Mouse (Mus musculus) embryonic facial prominence, embryonic 14.5 days (tissue): ENCODE results near the gene Gadd45a. TPM values are rescaled to one million over a fixed set of nuclear protein-coding genes. Genes with fewer than 3 reads are reported as not detected.
A peak's percentile ranks its signal among the peaks of the same experiment; 100 is the strongest.

Experiments
- ATAC-seq: fragments of 200-750 bp; cut with Nextera tagmentation; 2 replicates; pipeline ENCODE4 v1.8.0; 2017; ENCODE audit warnings: low read depth, moderate number of reproducible peaks, moderate TSS enrichment
- DNase-seq: peaks from one replicate; pipeline ENCODE4 v3.0.0-alpha.2; 2015; ENCODE audit warnings: low spot score
- H3K27ac ChIP-seq: fragments of 300-500 bp; sonication (generic); replicated peaks from 2 replicates; pipeline ENCODE4 v1.5.1; 2014; ENCODE audit warnings: low read depth, mild to moderate bottlenecking, low read length, moderate library complexity
- H3K27me3 ChIP-seq: fragments of 300-500 bp; sonication (generic); replicated peaks from 2 replicates; pipeline ENCODE4 v1.6.1; 2014; ENCODE audit warnings: low read length; ENCODE audit not compliant: control insufficient read depth, insufficient read depth
- H3K36me3 ChIP-seq: fragments of 300-500 bp; sonication (generic); 2 replicates; pipeline ENCODE4 v1.6.1; 2014; ENCODE audit warnings: low read length, mixed read lengths; ENCODE audit not compliant: control insufficient read depth, insufficient read depth
- H3K4me1 ChIP-seq: fragments of 300-500 bp; sonication (generic); 2 replicates; pipeline ENCODE4 v1.6.1; 2014; ENCODE audit warnings: antibody characterized with exemption, low read length; ENCODE audit not compliant: control insufficient read depth, insufficient read depth
- H3K4me2 ChIP-seq: fragments of 300-500 bp; sonication (generic); 2 replicates; pipeline ENCODE4 v1.6.1; 2014; ENCODE audit warnings: low read depth, mild to moderate bottlenecking, low read length, moderate library complexity, mixed read lengths
- H3K4me3 ChIP-seq: fragments of 300-500 bp; sonication (generic); 2 replicates; pipeline ENCODE4 v1.5.1; 2014; ENCODE audit warnings: low read depth, mild to moderate bottlenecking, low read length
- H3K9ac ChIP-seq: fragments of 300-500 bp; sonication (generic); 2 replicates; pipeline ENCODE4 v1.6.1; 2014; ENCODE audit warnings: low read depth, mild to moderate bottlenecking, low read length, moderate library complexity, mixed read lengths
- H3K9me3 ChIP-seq: fragments of 300-500 bp; sonication (generic); 2 replicates; pipeline ENCODE4 v1.6.1; 2016; ENCODE audit warnings: low read length; ENCODE audit not compliant: control insufficient read depth
- WGBS: fragments of 180-500 bp; shearing (Covaris S2); extraction: QIAGEN DNeasy Blood & Tissue Kit; methylation state at CpG from one replicate; pipeline ENCODE4 v1.1.7; 2014; 5-methylcytosine and 5-hydroxymethylcytosine counted together
- polyA plus RNA-seq: library from polyadenylated mRNA; unstranded; fragments of >200 nt; fragmentation: Nextera tagmentation; extraction: Ambion mirVana; gene quantifications from 2 replicates; pipeline ENCODE4 v1.2.1, GENCODE M21; 2014

Gadd45a gene
- polyA plus RNA-seq, 1 experiment from 2014 or later: 9.9 TPM

- no peak overlapping the region for H3K27ac ChIP-seq
- no peaks in the 10 kb centered on the region for H3K36me3 ChIP-seq
- ATAC-seq: no peak
- H3K4me1 ChIP-seq: no peaks in the 10 kb centered on the region
- no peaks in the 10 kb centered on the region for H3K9me3 ChIP-seq
- H3K4me3 ChIP-seq: no peak overlapping the region
- H3K27me3 ChIP-seq: no peaks in the 10 kb centered on the region
- no peak for DNase-seq
- H3K4me2 ChIP-seq: no peak overlapping the region
- no peak overlapping the region for H3K9ac ChIP-seq
- WGBS: 74% methylated on average over 3 of the region's 3 CpGs
Observed at GRCm38 (mm10) chr6:67056889-67057564, 19.8 kb upstream of the Gadd45a start.

- DNase-seq (no peak), ATAC-seq (no peak)
- H3K4me3 ChIP-seq: no peak overlapping the region
- H3K27me3 ChIP-seq: no peaks in the 10 kb centered on the region
- H3K9ac ChIP-seq: no peak overlapping the region
- no peak overlapping the region for H3K4me2 ChIP-seq
- no peaks in the 10 kb centered on the region for H3K4me1 ChIP-seq
- no peaks in the 10 kb centered on the region for H3K36me3 ChIP-seq
- no peaks in the 10 kb centered on the region for H3K9me3 ChIP-seq
- no peak overlapping the region for H3K27ac ChIP-seq
- WGBS: 73% methylated on average over 15 of the region's 15 CpGs
Observed at GRCm38 (mm10) chr6:67056108-67056888, 19.0 kb upstream of the Gadd45a start.

- DNase-seq: no peak
- no peak overlapping the region for H3K9ac ChIP-seq
- 59% methylated on average over 1 of the region's 1 CpGs for WGBS
- no peaks in the 10 kb centered on the region for H3K9me3 ChIP-seq
- no peak overlapping the region for H3K4me2 ChIP-seq
- H3K27ac ChIP-seq: no peak overlapping the region
- ATAC-seq: no peak
- H3K4me3 ChIP-seq: no peak overlapping the region
- no peaks in the 10 kb centered on the region for H3K27me3 ChIP-seq
- H3K4me1 ChIP-seq: no peaks in the 10 kb centered on the region
- no peaks in the 10 kb centered on the region for H3K36me3 ChIP-seq
Observed at GRCm38 (mm10) chr6:67050063-67050462, 12.8 kb upstream of the Gadd45a start.

GRCm38 (mm10) chr6:67049695-67050038 lies 12.4 kb upstream of the Gadd45a start:
- Histone ChIP-seq H3K9me3 (no peaks in the 10 kb centered on the region), H3K4me3 (no peak overlapping the region), H3K4me2 (no peak overlapping the region), H3K36me3 (no peaks in the 10 kb centered on the region), H3K27ac (no peak overlapping the region), H3K27me3 (no peaks in the 10 kb centered on the region), H3K9ac (no peak overlapping the region), H3K4me1 (no peaks in the 10 kb centered on the region)
- ATAC-seq: peak; percentile 61; the same call in 1 of the 2 replicates
- 24% methylated on average over 2 of the region's 2 CpGs for WGBS
- DNase-seq: no peak

GRCm38 (mm10) chr6:67048880-67049694 lies 11.8 kb upstream of the Gadd45a start:
- H3K36me3 ChIP-seq: no peaks in the 10 kb centered on the region
- no peaks in the 10 kb centered on the region for H3K9me3 ChIP-seq
- DNase-seq (peak; percentile 63), ATAC-seq (peak; percentile 78)
- 20% methylated on average over 7 of the region's 7 CpGs for WGBS
- H3K4me2 ChIP-seq: no peak overlapping the region
- H3K27ac ChIP-seq: no peak overlapping the region
- no peaks in the 10 kb centered on the region for H3K4me1 ChIP-seq
- H3K4me3 ChIP-seq: no peak overlapping the region
- H3K9ac ChIP-seq: no peak overlapping the region
- H3K27me3 ChIP-seq: no peaks in the 10 kb centered on the region

GRCm38 (mm10) chr6:67048052-67048691 lies 10.9 kb upstream of the Gadd45a start:
- H3K4me1 ChIP-seq: no peaks in the 10 kb centered on the region
- no peaks in the 10 kb centered on the region for H3K9me3 ChIP-seq
- H3K27ac ChIP-seq: no peak overlapping the region; the same call in 1 of the 2 replicates
- H3K36me3 ChIP-seq: no peaks in the 10 kb centered on the region
- 66% methylated on average over 3 of the region's 3 CpGs for WGBS
- no peaks in the 10 kb centered on the region for H3K27me3 ChIP-seq
- H3K4me3 ChIP-seq: no peak overlapping the region
- peak; percentile 39 for DNase-seq
- H3K9ac ChIP-seq: no peak overlapping the region
- ATAC-seq: peak; percentile 45; the same call in 1 of the 2 replicates
- no peak overlapping the region for H3K4me2 ChIP-seq

GRCm38 (mm10) chr6:67046937-67047336 lies 9.7 kb upstream of the Gadd45a start:
- ATAC-seq (no peak), DNase-seq (no peak)
- H3K27me3 ChIP-seq: no peaks in the 10 kb centered on the region
- H3K9ac ChIP-seq: no peak overlapping the region
- no peaks in the 10 kb centered on the region for H3K36me3 ChIP-seq
- WGBS: 70% methylated on average over 3 of the region's 3 CpGs
- no peaks in the 10 kb centered on the region for H3K4me1 ChIP-seq
- no peak overlapping the region for H3K4me2 ChIP-seq
- H3K27ac ChIP-seq: no peak overlapping the region
- H3K9me3 ChIP-seq: no peaks in the 10 kb centered on the region
- H3K4me3 ChIP-seq: no peak overlapping the region

GRCm38 (mm10) chr6:67045424-67045823 lies 8.2 kb upstream of the Gadd45a start:
- no peak overlapping the region for H3K4me3 ChIP-seq

More at GRCm38 (mm10) chr6:67045424-67045823, 8.2 kb upstream of the Gadd45a start:
- WGBS: 82% methylated on average over 3 of the region's 3 CpGs
- no peaks in the 10 kb centered on the region for H3K36me3 ChIP-seq
- H3K4me2 ChIP-seq: no peak overlapping the region
- no peaks in the 10 kb centered on the region for H3K9me3 ChIP-seq
- no peak overlapping the region for H3K9ac ChIP-seq
- DNase-seq (no peak), ATAC-seq (no peak)
- H3K27me3 ChIP-seq: no peaks in the 10 kb centered on the region
- H3K4me1 ChIP-seq: no peaks in the 10 kb centered on the region
- no peak overlapping the region for H3K27ac ChIP-seq
